Mouse (Mus musculus) ovary, adult 10 weeks (tissue): ENCODE results near the gene Stk26. TPM values are rescaled to one million over a fixed set of nuclear protein-coding genes. Genes with fewer than 3 reads are reported as not detected.

Experiments used
- polyA plus RNA-seq: library from polyadenylated mRNA; stranded (reverse); fragments of 350-450 nt; fragmentation: Illumina TruSeq; extraction: RNeasy Lipid Tissue Mini Kit (QIAGEN cat#74804); gene quantifications from one replicate; pipeline ENCODE4 v1.2.3, GENCODE M21; 2014

The Stk26 gene
- polyA plus RNA-seq, result 57.4 TPM

DNA sequence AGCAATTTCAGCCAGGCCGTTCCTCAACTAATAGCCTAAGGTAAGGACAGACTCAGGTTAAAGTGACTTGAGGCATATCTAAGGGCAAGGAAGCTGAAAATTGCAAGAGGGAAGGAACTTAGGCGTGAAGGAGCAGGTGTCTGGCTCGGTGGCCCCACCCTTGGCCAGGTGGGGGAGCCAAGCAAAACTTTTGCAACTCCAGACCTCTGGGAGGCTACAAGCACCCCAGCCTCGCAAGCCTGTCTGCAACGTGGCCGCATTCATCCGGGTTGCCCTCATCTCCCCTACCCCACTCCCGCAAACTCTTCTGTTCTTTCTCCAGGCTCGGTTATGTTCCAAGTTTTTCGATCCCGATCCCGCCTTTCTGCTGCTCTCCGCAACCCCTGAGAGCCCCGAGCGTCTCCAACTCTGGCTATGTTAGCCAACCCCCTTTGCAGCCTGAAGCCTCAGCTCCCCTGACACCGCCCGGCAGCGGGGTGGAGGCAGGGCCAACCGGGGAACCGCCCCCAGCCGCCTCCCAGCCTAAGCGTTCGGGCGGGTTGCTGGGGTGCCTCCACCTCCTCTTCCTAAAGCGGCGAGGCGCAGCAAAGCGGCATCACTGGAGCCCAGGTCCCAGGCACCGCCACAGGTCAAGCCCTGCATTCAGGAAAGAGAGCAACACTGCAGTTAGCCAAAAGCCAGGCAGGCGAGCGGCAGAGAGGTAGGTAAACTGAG lies at the start of gene Stk26:
TSS of gene Stk26 (plus strand) at position 201 of the 714 bp plus-strand sequence.

GRCm38 (mm10) chrX:50942610-50943009 lies 101.8 kb downstream of the Stk26 start, which contains the start of gene Frmd7:
Gene Frmd7, minus strand, starts transcription at chrX:50942710.

Other genes with a start within 250 kb of the Stk26 start
- 2.3 TPM for gene Frmd7, start 101.7 kb downstream of the Stk26 start, polyA plus RNA-seq
- gene Rap2c, start 177.0 kb downstream of the Stk26 start, polyA plus RNA-seq, result 129 TPM